Mouse (Mus musculus): ENCODE measurements around the gene Ubap2. TPM values are rescaled to one million over a fixed set of nuclear protein-coding genes. Genes with fewer than 3 reads are reported as not detected.

Gene Ubap2
- polyA plus RNA-seq, 1 experiment from 2014 or later = 32.1 TPM

GRCm38 (mm10) chr4:41165693-41166475 lies 109.1 kb downstream of the Ubap2 start:
- peak; percentile 60 for DNase-seq (ENCODE audit: low spot score)

- DNase-seq (ENCODE audit: low spot score) = no peak
Measured at GRCm38 (mm10) chr4:41164974-41165373, 110.0 kb downstream of the Ubap2 start.

GRCm38 (mm10) chr4:41161232-41161631 lies 113.7 kb downstream of the Ubap2 start:
- DNase-seq (ENCODE audit: low spot score) = no peak

- DNase-seq (ENCODE audit: low spot score) = no peak
Measured at GRCm38 (mm10) chr4:41158251-41158650, 116.7 kb downstream of the Ubap2 start.

- no peak for DNase-seq (ENCODE audit: low spot score)
Measured at GRCm38 (mm10) chr4:41156961-41157360, 118.0 kb downstream of the Ubap2 start.

- no peak for DNase-seq (ENCODE audit: low spot score)
Measured at GRCm38 (mm10) chr4:41153146-41153545, 121.8 kb downstream of the Ubap2 start.

- DNase-seq (ENCODE audit: low spot score) = no peak
Measured at GRCm38 (mm10) chr4:41151186-41151585, 123.8 kb downstream of the Ubap2 start.

GRCm38 (mm10) chr4:41149891-41150290 lies 125.1 kb downstream of the Ubap2 start:
- no peak for DNase-seq (ENCODE audit: low spot score)

Other genes starting within 250 kb of the Ubap2 start
- gene Aqp7, start 227.0 kb downstream of the Ubap2 start, polyA plus RNA-seq (2015; fragmentation: Nextera tagmentation; extraction: Ambion mirVana) = 0.86 and 1.7 TPM in 2 replicates
- gene Aqp3, start 177.0 kb downstream of the Ubap2 start, polyA plus RNA-seq (2015; fragmentation: Nextera tagmentation; extraction: Ambion mirVana) = 5.6 and 9.1 TPM in 2 replicates
- 12.1 and 15.8 TPM in 2 replicates for gene Nol6, start 150.7 kb downstream of the Ubap2 start, polyA plus RNA-seq (2015; fragmentation: Nextera tagmentation; extraction: Ambion mirVana)
- 50.9 and 56.1 TPM in 2 replicates for gene Ube2r2, start 139.4 kb downstream of the Ubap2 start, polyA plus RNA-seq (2015; fragmentation: Nextera tagmentation; extraction: Ambion mirVana)
- gene Dcaf12, start 39.7 kb upstream of the Ubap2 start, polyA plus RNA-seq (2015; fragmentation: Nextera tagmentation; extraction: Ambion mirVana) = 53.3 and 54.4 TPM in 2 replicates
- gene Ubap1, start 73.9 kb upstream of the Ubap2 start, polyA plus RNA-seq (2015; fragmentation: Nextera tagmentation; extraction: Ambion mirVana) = 37.2 and 43.2 TPM in 2 replicates
- 5.6 and 5.9 TPM in 2 replicates for gene Kif24, start 189.7 kb upstream of the Ubap2 start, polyA plus RNA-seq (2015; fragmentation: Nextera tagmentation; extraction: Ambion mirVana)
- 28.5 and 31.0 TPM in 2 replicates for gene Nudt2, start 190.0 kb upstream of the Ubap2 start, polyA plus RNA-seq (2015; fragmentation: Nextera tagmentation; extraction: Ambion mirVana)
- 0.60 TPM in 2 replicates for gene AI464131, start 227.9 kb upstream of the Ubap2 start, polyA plus RNA-seq (2015; fragmentation: Nextera tagmentation; extraction: Ambion mirVana)
- gene 1110017D15Rik, start 242.2 kb upstream of the Ubap2 start, polyA plus RNA-seq (2015; fragmentation: Nextera tagmentation; extraction: Ambion mirVana) = 0.94 and 1.5 TPM in 2 replicates